Mouse (Mus musculus): ENCODE measurements around the gene Ugt1a10.

DNA sequence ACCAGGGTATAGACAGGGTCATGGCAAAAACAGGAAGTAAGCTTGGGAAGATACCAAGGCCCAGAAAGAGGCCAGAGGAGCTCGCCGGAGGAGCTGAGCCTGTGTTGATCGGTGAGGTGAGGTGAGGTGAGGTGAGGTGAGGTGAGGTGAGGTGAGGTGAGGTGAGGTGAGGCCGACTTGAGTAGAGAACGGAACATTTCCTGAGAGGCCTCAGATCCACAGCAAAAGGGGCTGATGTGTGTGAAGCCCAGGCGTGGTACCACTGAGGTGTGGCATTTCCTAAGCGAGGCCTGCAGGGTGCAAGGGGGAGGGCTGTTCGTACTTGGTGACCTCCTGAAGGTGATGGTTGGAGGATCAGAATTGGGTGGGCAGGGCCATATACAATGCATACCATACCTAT, 197.9 kb downstream of the Ugt1a10 start:
- TF ChIP-seq GATA1 (IDR thresholded peaks at IDR 0.05; ENCODE audit: borderline replicate concordance, low read length), result no peak
- TF ChIP-seq FLI1 (IDR thresholded peaks at IDR 0.05; ENCODE audit: low read length), result no peak

All from megakaryocyte, embryonic 14.5 days (primary cell).